Mouse (Mus musculus): ENCODE measurements around the gene Scarf1. TPM values are rescaled to one million over a fixed set of nuclear protein-coding genes. Genes with fewer than 3 reads are reported as not detected.

The Scarf1 gene
- polyA plus RNA-seq (2012; rRNA removed; ENCODE audit: low replicate concordance): 9.0 and 11.0 TPM in 2 replicates

GRCm38 (mm10) chr11:75513336-75513735, at the start of gene Scarf1:
TSS of gene Scarf1 (plus strand) at chr11:75513540.

GRCm38 (mm10) chr11:75486601-75487285, 26.6 kb upstream of the Scarf1 start, which contains the start of gene Prpf8:
TSS of gene Prpf8 (plus strand) at chr11:75486816.

GRCm38 (mm10) chr11:75509741-75510626, 3.4 kb upstream of the Scarf1 start, which contains the start of gene Rilp:
TSS of gene Rilp (plus strand) at chr11:75510094.

GRCm38 (mm10) chr11:75531469-75532242, 18.3 kb downstream of the Scarf1 start, which contains the start of gene Slc43a2:
TSS of gene Slc43a2 (plus strand) at chr11:75531694.

Other genes with a start within 250 kb of the Scarf1 start
- gene Rpa1, start 165.2 kb upstream of the Scarf1 start, polyA plus RNA-seq (2012; rRNA removed; ENCODE audit: low replicate concordance): 7.4 and 8.7 TPM in 2 replicates
- 0.58 and 2.1 TPM in 2 replicates for gene Smyd4, start 165.1 kb upstream of the Scarf1 start, polyA plus RNA-seq (2012; rRNA removed; ENCODE audit: low replicate concordance)
- 9.8 and 10.9 TPM in 2 replicates for gene Serpinf1, start 90.8 kb upstream of the Scarf1 start, polyA plus RNA-seq (2012; rRNA removed; ENCODE audit: low replicate concordance)
- gene Serpinf2, start 73.9 kb upstream of the Scarf1 start, polyA plus RNA-seq (2012; rRNA removed; ENCODE audit: low replicate concordance): 3.2 and 3.3 TPM in 2 replicates
- 13.6 and 13.8 TPM in 2 replicates for gene Wdr81, start 58.8 kb upstream of the Scarf1 start, polyA plus RNA-seq (2012; rRNA removed; ENCODE audit: low replicate concordance)
- 38.3 and 89.6 TPM in 2 replicates for gene Tlcd2, start 51.8 kb upstream of the Scarf1 start, polyA plus RNA-seq (2012; rRNA removed; ENCODE audit: low replicate concordance)
- 21.5 and 27.7 TPM in 2 replicates for gene Prpf8, start 26.7 kb upstream of the Scarf1 start, polyA plus RNA-seq (2012; rRNA removed; ENCODE audit: low replicate concordance)
- 11.0 and 15.7 TPM in 2 replicates for gene Rilp, start 3.4 kb upstream of the Scarf1 start, polyA plus RNA-seq (2012; rRNA removed; ENCODE audit: low replicate concordance)
- gene Slc43a2, start 18.2 kb downstream of the Scarf1 start, polyA plus RNA-seq (2012; rRNA removed; ENCODE audit: low replicate concordance): 163 and 552 TPM in 2 replicates
- 143 and 194 TPM in 2 replicates for gene Pitpna, start 74.6 kb downstream of the Scarf1 start, polyA plus RNA-seq (2012; rRNA removed; ENCODE audit: low replicate concordance)
- 18.2 and 22.7 TPM in 2 replicates for gene Inpp5k, start 117.4 kb downstream of the Scarf1 start, polyA plus RNA-seq (2012; rRNA removed; ENCODE audit: low replicate concordance)
- gene Myo1c, start 137.0 kb downstream of the Scarf1 start, polyA plus RNA-seq (2012; rRNA removed; ENCODE audit: low replicate concordance): 16.5 and 24.2 TPM in 2 replicates
- 96.3 and 124 TPM in 2 replicates for gene Crk, start 165.7 kb downstream of the Scarf1 start, polyA plus RNA-seq (2012; rRNA removed; ENCODE audit: low replicate concordance)
- gene Ywhae, start 219.3 kb downstream of the Scarf1 start, polyA plus RNA-seq (2012; rRNA removed; ENCODE audit: low replicate concordance): 34.1 and 37.6 TPM in 2 replicates